Mouse (Mus musculus): Measurements from ENCODE around the gene Alpk1.

DNA sequence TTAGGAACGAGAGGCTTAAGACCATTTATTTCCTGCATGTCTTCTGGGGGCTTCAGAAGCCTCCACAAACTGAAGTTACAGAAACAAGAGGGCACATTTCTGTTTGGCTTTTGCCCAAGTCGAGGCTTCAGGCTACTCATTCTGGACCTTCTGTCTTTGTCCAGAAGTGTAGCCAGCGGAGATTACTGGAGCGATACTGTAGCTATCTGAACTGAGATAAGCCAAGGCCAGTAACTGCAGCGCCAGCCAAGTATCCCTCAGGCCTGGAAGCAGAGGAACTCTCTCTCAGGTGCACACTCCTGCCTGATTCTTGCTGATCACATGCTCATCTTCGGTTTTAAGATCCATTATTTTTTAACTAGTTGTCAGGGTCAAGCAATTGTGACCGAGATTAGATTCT lies 7.7 kb upstream of the Alpk1 start:
- TF ChIP-seq CTCF (IDR thresholded peaks at IDR 0.05; ENCODE audit: extremely low read depth, insufficient read depth, insufficient read length, insufficient replicate concordance): no peak
- TF ChIP-seq POLR2A (IDR thresholded peaks at IDR 0.05; ENCODE audit: low read depth, low read length): no peak
